Mouse (Mus musculus) MN1 (cell line): ENCODE measurements around the gene Dnajc6.
A peak's percentile ranks its signal among the peaks of the same experiment; 100 is the strongest.

Experiments
- DNase-seq: peaks from one replicate; pipeline ENCODE4 v3.0.0-alpha.2; 2016; ENCODE audit warnings: low spot score

The Dnajc6 gene

DNA sequence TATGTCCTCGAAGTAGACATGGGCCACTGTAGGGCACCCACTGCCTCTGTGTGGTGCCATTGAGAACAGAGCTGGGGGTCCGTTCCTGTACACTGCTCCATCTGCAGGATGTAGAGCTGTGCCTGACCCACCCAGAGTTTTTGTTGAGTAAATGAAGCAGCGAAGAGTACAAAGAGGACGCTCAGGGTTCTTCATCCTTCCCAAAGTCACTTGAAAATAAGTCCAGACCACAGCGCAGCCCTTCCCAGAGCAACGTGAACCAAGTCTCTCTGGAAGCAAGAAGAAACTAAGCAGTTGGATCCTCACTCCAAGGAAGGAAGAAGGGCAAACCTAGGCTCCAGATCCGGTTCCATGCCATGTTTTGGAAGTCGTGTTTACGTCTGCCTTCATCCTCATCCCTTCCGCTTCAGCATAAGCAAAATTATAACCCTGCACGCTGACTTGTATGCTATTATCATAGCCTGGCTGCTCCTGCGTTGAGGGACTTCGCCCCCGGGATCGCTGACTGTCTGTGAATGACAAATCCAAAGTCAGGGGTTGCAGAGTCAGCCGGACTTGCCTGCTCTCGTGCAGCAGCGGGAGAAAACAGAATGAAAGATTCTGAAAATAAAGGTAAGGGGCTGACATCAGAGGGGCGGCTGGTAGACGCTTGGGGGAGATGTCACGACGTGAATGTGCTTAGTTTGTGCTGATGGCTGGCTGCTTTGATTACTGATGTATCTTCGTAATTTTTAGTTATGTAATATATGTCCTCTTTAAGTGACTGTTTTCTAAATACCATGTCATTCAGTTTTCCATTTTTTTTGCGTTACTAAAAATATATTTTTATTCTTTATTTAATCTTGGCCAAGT, 11.3 kb downstream of the Dnajc6 start:
- no peak for DNase-seq

DNA sequence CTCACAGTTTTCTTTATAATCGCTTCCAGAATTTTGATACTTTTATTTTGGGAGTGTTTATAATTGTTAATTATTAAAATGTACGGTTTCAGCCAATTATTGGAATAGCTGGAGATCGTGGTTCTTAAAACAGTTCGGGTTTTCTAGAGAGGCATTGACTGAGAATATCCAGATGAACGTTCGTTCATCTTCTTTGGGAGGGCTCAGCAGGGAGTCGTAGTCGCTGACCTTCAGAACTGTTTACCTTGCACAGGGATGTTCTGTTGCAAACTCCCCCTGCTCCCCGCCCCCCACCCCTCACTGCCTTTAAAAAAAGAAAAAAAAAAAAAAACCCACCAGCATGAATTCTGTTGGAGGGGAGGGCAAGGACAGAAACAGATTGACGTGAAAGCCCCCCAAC, 12.0 kb downstream of the Dnajc6 start:
- DNase-seq, result no peak

DNA sequence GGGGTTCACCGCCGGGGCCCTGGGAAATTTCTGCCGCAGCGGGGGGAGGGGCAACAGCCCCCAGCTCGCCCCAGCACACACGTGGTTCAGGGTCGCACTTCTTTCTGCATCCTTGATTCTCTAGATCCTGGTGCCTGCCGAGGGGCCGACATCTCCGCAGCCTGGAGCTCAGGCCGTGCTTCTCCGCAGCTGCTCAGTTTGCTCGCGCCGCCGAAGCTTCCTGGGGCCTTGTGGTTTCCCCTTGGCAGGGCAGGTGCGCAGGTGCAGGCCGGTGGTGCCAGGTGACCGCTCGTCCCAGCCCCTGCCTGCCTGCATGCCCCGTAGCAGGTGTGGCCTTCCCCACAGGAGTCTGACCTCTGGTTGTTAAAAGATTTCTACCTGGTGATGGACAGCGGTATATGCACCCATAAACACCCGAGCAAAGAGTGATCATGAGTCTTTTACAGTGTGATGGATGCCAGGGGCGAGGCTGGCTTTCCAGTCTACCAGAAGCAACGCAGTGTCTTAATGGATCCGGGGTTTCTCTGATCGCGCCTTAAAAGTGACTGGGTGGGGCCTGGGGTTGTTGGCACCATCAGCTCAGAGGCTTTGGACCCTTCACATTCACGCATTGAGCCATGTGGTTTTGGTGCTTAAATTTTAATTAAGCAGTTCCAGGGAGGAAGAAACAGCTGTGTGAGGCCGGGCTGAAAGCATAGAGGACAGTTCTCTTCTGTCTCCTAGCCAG, 12.6 kb downstream of the Dnajc6 start:
- no peak for DNase-seq

DNA sequence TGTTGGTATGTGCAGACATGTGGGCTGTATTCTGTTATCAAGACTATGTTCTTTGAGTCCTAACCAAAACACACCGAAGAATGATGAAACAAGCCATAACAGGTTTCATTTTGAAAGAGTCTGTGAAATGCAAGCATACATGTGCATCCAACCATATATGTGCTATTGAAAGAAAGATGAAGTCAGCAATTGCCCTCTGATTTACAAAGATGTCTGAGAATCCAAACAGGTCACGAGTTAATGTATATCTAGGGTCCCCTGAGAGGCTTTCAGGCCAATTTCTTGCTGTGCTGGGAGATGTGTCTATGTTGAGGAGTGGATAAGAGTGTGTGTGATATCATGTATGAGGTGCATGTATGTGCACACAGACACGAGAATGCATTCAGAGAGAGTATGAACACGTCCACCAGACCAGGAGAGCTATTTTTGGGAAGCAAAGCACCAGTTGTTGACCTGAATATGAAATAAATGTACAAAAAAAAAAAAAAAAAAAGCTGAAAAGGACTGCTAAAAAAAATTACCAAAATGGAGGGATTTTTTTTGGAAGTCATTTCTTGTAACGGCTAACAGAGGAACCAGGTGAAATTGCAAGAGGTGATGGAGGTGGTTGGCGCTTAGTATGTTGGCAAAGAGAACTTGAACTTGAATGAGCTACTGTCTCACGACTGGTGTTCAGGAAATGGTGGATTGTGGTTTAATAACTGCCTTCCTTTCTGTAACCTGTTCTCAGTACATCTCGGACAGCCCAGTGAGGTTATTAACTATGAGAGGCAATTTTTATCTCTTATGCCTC, 13.9 kb downstream of the Dnajc6 start:
- DNase-seq, result no peak

DNA sequence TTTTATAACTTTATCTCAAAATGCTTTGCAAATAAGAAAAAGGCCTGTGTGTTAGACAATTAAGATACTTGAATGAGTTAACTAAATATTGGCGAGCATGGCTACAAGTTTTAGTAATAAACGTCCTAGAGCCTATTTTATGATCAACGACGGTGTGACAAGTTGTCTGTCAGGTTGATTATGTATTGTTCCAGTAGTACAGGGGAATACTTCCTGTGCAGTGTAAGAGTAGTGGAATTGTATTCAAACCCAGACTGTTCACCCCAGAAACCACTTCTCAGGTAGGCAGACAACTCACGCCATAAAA, 14.4 kb downstream of the Dnajc6 start:
- no peak for DNase-seq

DNA sequence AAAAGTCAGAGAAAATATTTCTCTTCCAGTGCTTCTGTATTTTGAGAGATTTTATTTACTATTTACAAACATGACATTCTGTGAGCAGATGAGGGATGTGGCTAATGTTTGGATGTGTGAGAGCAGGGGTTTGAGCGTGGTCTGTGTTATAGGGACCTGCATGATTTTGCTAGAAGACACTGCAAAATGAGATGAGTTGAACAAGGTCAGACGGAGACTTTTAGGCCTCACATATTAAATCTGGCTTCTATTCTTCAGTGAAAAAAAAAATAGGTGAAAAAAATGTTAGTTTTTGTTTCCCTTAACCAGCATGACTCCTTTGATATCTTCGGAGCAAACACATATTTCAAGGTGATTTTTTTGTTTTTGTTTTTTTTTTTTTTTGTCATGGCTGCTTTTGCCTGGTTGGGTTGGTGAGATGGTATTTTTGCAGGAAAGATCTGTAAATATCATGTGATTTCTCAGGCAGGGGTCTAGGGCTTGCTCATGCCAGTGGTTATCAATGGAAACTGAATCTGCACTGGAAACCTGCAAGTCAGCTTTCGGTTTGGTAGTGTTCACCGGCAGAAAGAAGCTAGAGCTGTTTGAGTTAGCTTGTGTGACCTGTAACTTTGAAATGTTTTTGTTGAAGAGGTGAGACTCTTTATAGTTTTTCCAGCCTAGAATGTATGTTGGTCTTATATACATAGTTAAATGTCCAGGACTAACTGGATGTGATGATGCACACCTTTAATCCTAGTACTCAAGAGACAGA, 15.5 kb downstream of the Dnajc6 start:
- DNase-seq, result no peak

DNA sequence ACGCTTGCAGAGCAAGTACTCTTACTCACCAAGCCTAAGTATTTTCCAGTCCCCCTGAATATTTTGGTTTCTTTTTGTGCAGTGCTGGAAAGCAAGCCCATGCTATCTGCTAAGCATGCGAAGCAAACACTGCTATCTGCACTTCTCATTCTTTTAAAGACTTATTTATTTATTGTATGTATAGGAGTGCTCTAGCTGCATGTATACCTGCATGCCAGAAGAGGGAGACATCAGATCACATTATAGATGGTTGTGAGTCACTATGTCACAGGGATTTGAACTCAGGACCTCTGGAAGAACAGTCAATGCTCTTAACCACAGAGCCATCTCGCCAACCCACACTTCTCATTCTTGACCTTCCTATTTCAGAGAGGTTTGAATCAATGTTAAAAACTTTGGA, 16.8 kb downstream of the Dnajc6 start:
- DNase-seq, result no peak

DNA sequence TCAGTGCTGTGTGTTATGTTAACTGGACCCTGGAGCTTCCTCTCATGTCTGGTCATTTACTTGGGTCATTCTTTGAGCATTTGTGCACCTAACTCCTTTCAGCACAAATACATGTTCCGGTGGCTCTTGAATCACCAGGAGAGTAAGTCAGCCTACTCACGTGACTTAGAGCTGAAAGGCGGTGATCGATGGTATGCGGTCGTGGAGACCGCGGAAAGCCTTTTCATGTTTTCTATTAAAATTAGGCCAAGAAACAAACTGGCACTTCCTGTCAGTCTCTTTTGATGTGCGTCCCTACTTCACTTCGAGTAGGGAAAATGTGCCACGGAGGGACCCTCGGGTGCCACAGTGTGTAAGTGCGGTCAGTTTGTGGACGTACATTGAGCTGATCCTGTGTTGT, 19.4 kb downstream of the Dnajc6 start:
- DNase-seq, result no peak

DNA sequence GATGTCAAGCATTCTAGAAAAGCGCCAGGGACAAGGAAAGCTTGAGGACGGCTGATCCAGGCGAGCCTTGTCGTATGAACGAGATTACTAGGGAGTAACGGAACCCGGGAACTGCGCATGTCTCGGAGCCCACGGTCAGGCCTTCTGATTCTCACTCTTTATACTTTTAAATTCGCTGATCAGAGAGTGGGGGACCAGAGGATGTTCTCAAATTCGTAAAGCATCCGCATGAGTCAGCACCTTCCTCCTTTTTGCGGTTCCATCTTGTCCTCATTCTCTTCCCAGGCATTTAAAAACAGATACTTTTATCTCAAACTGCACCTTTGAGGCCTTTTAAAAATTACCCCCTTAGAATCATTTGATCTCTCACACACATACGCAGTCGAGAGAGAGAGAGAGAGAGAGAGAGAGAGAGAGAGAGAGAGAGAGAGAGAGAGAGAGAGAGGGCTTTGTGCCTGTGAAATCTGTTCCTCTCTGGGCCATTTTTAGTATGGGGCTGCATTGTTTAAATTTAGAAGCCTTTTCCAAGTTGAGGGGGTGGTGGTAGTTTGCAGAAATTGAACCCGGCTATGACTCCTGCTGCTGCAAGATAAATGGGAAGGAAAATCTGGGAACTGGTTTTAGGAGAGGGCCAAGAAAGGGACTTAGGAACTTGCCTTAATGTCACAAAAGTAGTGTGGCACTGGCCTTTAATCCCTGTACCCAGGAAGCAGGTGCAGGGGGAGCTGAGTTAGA, 20.2 kb downstream of the Dnajc6 start:
- no peak for DNase-seq

DNA sequence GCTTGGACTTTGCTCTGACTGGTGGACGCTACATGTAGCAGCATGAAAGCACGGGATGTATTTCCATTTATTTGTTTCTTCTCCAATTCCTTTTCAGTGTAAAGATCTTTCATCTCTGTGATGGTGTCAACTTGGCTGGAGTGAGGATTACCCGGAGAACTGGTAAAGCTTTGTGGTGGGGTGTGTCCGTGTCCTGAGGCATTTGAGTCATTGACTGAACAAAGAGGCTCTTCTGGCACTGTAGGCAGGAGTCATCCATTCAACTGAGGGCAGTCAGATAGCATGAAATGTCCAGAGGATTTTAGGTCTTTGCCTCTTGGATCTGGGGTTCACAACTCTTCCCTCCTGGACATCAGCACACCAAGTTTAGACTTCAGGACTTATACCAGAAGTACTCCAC, 35.5 kb downstream of the Dnajc6 start:
- no peak for DNase-seq

DNA sequence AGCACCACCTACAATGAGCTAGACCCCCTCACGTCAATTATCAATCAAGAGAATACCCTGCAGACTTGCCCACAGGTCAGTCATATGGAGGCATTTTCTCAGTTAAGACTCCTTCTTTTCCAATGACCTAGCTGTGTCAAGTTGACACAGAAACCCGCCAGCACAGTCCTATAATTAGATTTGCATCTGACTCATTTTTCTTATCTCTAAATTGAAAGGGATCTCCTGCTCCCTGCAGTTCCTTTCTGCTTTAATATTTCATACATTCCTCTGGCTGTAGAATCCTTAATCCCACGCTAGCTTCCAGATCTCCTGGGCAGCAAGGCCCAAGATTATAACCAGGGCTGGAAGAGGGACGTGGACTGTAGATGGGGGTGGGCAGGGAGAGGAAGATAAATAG, 44.1 kb downstream of the Dnajc6 start:
- DNase-seq, result peak; percentile 52

DNA sequence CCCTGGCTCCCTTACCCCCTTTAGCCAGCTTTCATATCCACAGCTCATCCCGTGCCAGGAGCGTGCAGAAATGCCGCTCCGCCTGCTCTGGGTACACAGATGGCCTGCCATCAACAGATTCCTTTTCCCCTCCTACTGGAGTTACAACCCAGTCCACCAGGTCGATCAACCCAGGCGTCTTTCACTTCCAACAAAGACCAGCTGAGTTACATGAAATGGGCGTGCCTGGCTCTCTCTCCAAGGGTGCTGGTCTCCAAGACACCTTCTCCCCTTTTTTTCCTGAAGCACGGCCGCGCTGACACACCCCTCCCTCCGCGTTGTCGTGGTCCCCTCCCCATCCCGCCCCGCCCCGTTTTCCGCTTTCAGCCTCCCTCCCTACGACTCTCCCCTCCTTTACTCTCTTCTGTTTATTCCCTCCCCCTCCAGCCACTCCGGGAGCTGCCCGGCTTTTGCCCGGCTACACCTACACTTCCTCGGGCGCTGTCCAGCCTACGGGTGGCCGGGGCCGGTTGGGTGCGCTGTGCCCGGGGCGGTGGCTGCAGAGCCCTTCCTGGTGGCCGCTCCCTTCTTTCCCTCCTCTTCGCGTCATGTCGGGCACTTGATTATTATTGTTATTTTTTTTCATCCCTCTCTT, 53.6 kb downstream of the Dnajc6 start:
- peak; percentile 63 for DNase-seq

DNA sequence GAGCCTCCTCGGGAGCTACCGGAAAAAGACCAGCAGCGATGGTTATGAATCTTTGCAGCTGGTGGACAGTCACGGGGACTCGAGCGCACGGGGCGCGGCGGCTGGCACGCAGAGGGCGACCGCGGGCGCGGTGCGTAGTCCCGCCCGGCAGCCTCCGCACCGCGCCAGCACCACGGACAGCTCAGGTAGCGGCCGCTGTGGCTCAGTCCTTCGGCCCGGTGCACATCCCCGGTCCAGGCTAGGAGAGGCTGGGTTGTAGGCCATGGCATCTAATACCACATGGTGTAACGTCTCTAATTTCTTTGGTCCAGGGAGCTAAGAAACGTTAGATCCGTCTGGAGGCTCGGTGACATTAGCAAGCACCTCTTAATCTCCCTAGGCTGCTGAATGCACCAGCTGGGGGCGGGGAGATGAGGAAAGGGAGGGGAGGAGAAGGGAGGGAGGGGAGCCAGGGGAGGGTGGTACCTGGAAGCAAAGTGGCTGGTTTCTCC, 54.3 kb downstream of the Dnajc6 start:
- peak; percentile 53 for DNase-seq

DNA sequence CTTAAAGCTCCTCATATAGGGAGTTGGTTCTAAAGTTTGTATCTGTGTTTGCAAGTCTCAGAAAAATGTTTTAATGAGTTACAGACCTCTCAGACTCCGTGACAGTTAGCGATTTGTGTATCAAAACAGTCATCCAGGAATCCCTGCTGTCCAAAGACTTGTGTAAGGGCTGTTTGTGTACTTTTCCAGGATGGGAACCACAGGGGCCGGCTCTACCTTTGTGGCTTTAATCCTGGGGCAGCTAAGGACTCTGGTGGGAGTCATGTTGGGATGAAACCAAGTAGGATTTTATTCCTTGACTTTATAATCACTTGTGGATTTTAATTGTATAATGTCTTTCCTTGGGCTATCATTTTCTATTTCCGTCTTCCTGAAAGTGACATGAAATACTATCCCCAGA, 55.0 kb downstream of the Dnajc6 start:
- DNase-seq, result no peak

DNA sequence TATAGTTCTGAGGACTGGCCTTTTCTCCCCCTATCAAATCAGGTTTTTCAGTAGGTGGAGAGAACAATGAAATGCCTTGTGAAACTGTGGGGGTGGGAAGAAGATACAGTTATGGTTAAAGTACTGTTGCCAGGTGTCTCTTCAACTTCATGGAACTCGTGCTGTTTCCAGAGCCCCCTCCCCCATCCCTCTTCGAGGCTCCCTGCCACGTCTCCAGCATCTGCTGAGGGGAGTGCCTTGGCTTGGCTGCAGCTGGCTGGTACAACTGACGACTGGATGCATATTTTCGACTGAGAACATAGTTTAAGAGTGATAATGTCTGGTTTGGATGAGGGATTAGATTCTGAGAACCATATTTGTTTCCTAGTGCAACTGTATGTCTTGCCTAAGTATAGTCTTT, 55.9 kb downstream of the Dnajc6 start:
- no peak for DNase-seq

DNA sequence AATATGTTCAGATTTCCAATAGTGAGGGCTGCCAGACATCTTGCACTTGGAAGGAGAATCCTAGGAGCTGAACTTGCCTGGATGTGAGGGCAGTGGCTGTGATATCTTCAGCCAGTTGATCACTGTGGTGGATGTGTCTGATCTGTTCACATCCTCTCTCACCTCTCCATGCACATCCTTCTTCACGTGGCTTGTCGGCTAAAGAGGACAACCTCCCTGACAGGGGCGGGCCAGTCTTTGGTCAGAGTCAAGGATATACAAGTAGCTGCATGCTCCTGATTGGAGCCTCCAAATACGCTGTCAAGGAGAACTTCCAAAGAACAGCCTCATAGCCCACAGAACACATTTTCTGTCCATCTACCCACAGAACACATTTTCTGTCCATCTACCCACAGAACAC, 58.6 kb downstream of the Dnajc6 start:
- DNase-seq, result no peak

DNA sequence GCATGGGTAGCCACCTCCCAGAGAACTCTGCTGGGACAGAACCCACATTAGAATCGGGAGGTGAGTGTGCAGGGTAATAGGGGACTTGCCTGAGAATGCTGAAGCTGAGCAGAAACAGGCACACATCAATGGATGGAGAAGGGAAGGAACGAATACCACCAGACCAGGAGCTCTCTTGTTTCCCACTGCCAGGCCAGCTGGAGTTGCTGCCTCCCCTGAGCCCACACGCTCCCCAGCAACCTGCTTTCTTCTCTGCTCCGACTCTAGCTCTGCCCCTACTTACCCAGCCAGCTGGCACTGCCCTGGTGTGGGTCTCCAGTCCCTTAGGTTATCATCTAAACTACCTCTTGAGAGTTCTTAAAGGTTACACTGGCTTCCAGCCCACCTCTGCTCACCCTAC, 63.7 kb downstream of the Dnajc6 start:
- DNase-seq, result no peak

DNA sequence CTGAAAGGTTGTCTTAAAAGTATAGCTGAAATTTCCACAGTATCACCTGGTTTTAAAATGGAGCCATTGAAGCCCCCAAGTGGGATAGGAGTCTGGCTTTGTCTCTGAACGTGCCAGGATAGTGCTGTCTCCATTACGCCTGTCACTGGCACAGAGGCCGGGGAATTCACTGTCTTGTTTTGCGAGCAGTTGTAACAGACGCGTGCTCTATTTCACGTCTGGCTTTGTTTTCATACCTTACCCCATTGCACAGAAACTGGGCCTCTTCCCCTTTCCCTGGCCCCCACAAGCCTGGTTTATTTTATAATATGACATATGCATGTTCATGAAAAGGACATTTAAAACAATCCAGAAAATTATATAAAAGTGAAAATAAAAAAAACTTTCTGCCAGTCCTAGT, 66.4 kb downstream of the Dnajc6 start:
- DNase-seq, result no peak

DNA sequence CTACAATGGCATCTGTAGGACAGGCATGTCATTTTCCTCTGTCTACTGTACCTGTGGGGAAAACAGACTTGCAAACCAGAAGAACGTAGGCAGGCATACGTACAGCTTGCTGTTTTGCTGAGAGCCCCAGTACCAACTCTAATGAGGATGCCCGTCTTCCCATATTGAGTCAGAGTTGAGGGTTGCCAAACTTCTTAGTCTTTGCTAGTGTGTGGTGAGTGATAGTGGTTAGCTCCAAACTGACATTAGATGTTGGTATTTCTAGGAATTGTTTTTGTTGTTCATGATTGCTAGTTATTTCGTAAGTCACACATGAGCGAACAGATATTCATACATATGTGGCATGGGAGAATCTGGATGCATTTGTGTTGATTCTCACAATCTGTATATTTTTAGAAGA, 67.2 kb downstream of the Dnajc6 start:
- DNase-seq, result no peak

DNA sequence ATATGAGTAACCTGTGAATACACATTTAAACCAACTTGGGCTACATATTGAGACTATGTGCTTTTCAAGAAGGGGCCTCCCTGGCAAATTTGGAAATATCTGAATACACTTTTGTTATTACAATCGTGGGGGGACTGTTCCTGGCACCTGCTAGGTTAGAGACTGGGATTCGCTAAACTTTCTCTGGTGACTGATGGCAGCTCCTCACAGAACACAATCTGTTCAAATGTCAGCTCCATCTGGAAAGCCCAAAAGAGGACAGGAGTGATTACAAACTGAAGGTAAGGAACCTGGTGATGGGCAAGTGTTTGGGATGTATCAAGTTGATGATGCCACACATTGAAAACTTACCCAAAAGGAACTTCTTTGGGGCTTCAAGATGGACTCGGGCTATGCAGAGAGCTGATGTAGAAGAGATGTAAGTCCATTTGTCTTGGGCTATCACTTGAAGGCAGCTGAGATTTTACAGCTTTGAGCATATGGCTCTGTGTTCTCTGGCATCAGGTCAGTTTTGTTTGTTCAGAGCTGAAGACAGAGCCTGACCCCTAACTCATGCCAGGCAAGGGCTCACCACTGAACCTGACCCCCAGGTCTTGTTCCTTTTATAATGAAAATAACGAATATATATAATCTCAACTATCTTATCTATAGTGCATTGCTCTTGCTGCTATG, 68.4 kb downstream of the Dnajc6 start:
- no peak for DNase-seq
